Mouse (Mus musculus) MEL (cell line): ENCODE data around the gene P2ry10b. TPM values are rescaled to one million over a fixed set of nuclear protein-coding genes. Genes with fewer than 3 reads are reported as not detected.

Experiments used
- DNase-seq: peaks from one replicate; pipeline ENCODE4 v3.0.0; 2011; ENCODE audit warnings: low read depth, low spot score
- H3K27ac ChIP-seq: 2 replicates; pipeline ENCODE4 v1.5.1; 2012; ENCODE audit warnings: low read depth, mild to moderate bottlenecking, control low read depth, low read length, moderate library complexity; ENCODE audit not compliant: control insufficient read depth
- H3K27me3 ChIP-seq, 2 experiments: fragments of 150-350 bp in 1 of 2; sonication (generic) in 1 of 2; 2 replicates each; pipeline ENCODE4 v1.6.1; 2012; ENCODE audit warnings: low read length in 2 of 2, mild to moderate bottlenecking in 2 of 2, improper control_type of control experiment in 1 of 2, moderate library complexity in 1 of 2; ENCODE audit not compliant: insufficient read depth in 2 of 2, control insufficient read depth in 1 of 2
- H3K36me3 ChIP-seq, 2 experiments: 2 replicates each; pipeline ENCODE4 v1.6.1; 2012 to 2014; ENCODE audit warnings: low read length in 2 of 2, improper control_type of control experiment in 1 of 2, inconsistent platforms in 1 of 2, mild to moderate bottlenecking in 1 of 2; ENCODE audit not compliant: insufficient read depth in 2 of 2, control insufficient read depth in 1 of 2
- H3K4me1 ChIP-seq, 2 experiments: fragments of 150-350 bp in 1 of 2; sonication (generic) in 1 of 2; 2 replicates each; pipeline ENCODE4 v1.6.1; 2012; ENCODE audit warnings: low read length in 2 of 2, improper control_type of control experiment in 1 of 2, mild to moderate bottlenecking in 1 of 2; ENCODE audit not compliant: insufficient read depth in 2 of 2, control insufficient read depth in 1 of 2
- H3K4me3 ChIP-seq, 2 experiments: fragments of 150-350 bp in 1 of 2; sonication (generic) in 1 of 2; 2 replicates each; pipeline ENCODE4 v1.5.1; 2012; ENCODE audit warnings: low read depth in 2 of 2, low read length in 2 of 2, mild to moderate bottlenecking in 2 of 2, moderate library complexity in 2 of 2, control low read depth in 1 of 2, improper control_type of control experiment in 1 of 2; ENCODE audit not compliant: control insufficient read depth in 1 of 2, insufficient read depth in 1 of 2
- H3K79me2 ChIP-seq: 2 replicates; pipeline ENCODE4 v1.6.1; 2012; ENCODE audit warnings: mild to moderate bottlenecking, low read length, moderate library complexity; ENCODE audit not compliant: control insufficient read depth, poor library complexity, insufficient read depth
- H3K9ac ChIP-seq: 2 replicates; pipeline ENCODE4 v1.6.1; 2012; ENCODE audit warnings: low read depth, mild to moderate bottlenecking, control low read depth, low read length, moderate library complexity; ENCODE audit not compliant: control insufficient read depth, poor library complexity, severe bottlenecking
- H3K9me3 ChIP-seq: fragments of 150-350 bp; sonication (generic); replicated peaks from 2 replicates; pipeline ENCODE4 v1.6.1; 2012; ENCODE audit warnings: mild to moderate bottlenecking, low read length, improper control_type of control experiment, moderate library complexity; ENCODE audit not compliant: insufficient read depth
- BHLHE40 ChIP-seq: IDR thresholded peaks from 2 replicates; pipeline ENCODE4 v1.6.1; 2012; ENCODE audit warnings: low read depth, mild to moderate bottlenecking, inconsistent platforms, low read length, improper control_type of control experiment, borderline replicate concordance
- CTCF ChIP-seq, 3 experiments: IDR thresholded peaks in 2 of 3; conservative IDR thresholded peaks in 1 of 3; 2 replicates each; pipeline ENCODE4 v1.5.1; 2011 to 2012; ENCODE audit warnings: low read length in 3 of 3, low read depth in 2 of 3, mild to moderate bottlenecking in 2 of 3, improper control_type of control experiment in 1 of 3, inconsistent platforms in 1 of 3, mixed read lengths in 1 of 3, moderate library complexity in 1 of 3; ENCODE audit not compliant: control insufficient read depth in 1 of 3, insufficient read depth in 1 of 3, poor library complexity in 1 of 3, severe bottlenecking in 1 of 3
- E2F4 ChIP-seq: IDR thresholded peaks from 2 replicates; pipeline ENCODE4 v1.6.1; 2011; ENCODE audit warnings: low read depth, low read length, improper control_type of control experiment, borderline replicate concordance
- ELF1 ChIP-seq: IDR thresholded peaks from 2 replicates; pipeline ENCODE4 v1.6.1; 2014; ENCODE audit warnings: low read depth, mild to moderate bottlenecking, inconsistent platforms, low read length, improper control_type of control experiment, moderate library complexity
- GATA1 ChIP-seq: IDR thresholded peaks from 2 replicates; pipeline ENCODE4 v1.6.1; 2011; ENCODE audit warnings: low read depth, low read length, improper control_type of control experiment
- KAT2A ChIP-seq: conservative IDR thresholded peaks from 2 replicates; pipeline ENCODE4 v1.6.1; 2012; ENCODE audit warnings: low read depth, low read length, improper control_type of control experiment, inconsistent platforms
- MAFK ChIP-seq: IDR thresholded peaks from 2 replicates; pipeline ENCODE4 v1.6.1; 2011; ENCODE audit warnings: low read depth, mild to moderate bottlenecking, low read length, improper control_type of control experiment, borderline replicate concordance
- MAZ ChIP-seq: IDR thresholded peaks from 2 replicates; pipeline ENCODE4 v1.6.1; 2012; ENCODE audit warnings: low read depth, mild to moderate bottlenecking, inconsistent platforms, low read length, improper control_type of control experiment
- MYB ChIP-seq: IDR thresholded peaks from 2 replicates; pipeline ENCODE4 v1.6.1; 2011; ENCODE audit warnings: mild to moderate bottlenecking, low read depth, low read length, improper control_type of control experiment
- NELFE ChIP-seq: IDR thresholded peaks from 2 replicates; pipeline ENCODE4 v1.6.1; 2011; ENCODE audit warnings: low read depth, low read length, improper control_type of control experiment
- NRF1 ChIP-seq: IDR thresholded peaks from 2 replicates; pipeline ENCODE4 v1.6.1; 2014; ENCODE audit warnings: low read depth, mild to moderate bottlenecking, inconsistent platforms, low read length, improper control_type of control experiment, moderate library complexity; ENCODE audit not compliant: poor library complexity, insufficient read depth, severe bottlenecking
- POLR2A ChIP-seq, 2 experiments: IDR thresholded peaks; 2 replicates each; pipeline ENCODE4 v1.6.1; 2011 to 2012; ENCODE audit warnings: low read length in 2 of 2, mild to moderate bottlenecking in 2 of 2, control low read depth in 1 of 2, improper control_type of control experiment in 1 of 2, low read depth in 1 of 2, moderate library complexity in 1 of 2; ENCODE audit not compliant: control insufficient read depth in 1 of 2, insufficient read depth in 1 of 2, poor library complexity in 1 of 2
- POLR2AphosphoS2 ChIP-seq: IDR thresholded peaks from 2 replicates; pipeline ENCODE4 v1.6.1; 2011; ENCODE audit warnings: low read length, improper control_type of control experiment
- POLR2AphosphoS5 ChIP-seq: IDR thresholded peaks from 2 replicates; pipeline ENCODE4 v1.6.1; 2012; ENCODE audit warnings: low read depth, borderline replicate concordance, mild to moderate bottlenecking, inconsistent platforms, low read length, moderate library complexity, mixed read lengths
- RAD21 ChIP-seq: IDR thresholded peaks from 2 replicates; pipeline ENCODE4 v1.6.1; 2011; ENCODE audit warnings: mild to moderate bottlenecking, low read depth, low read length, improper control_type of control experiment
- RCOR1 ChIP-seq: IDR thresholded peaks from 2 replicates; pipeline ENCODE4 v1.6.1; 2012; ENCODE audit warnings: low read depth, mild to moderate bottlenecking, inconsistent platforms, low read length, improper control_type of control experiment
- SMC3 ChIP-seq: IDR thresholded peaks from 2 replicates; pipeline ENCODE4 v1.6.1; 2011; ENCODE audit warnings: low read depth, low read length, improper control_type of control experiment
- USF1 ChIP-seq: IDR thresholded peaks from 2 replicates; pipeline ENCODE4 v1.6.1; 2014; ENCODE audit warnings: low read depth, mild to moderate bottlenecking, inconsistent platforms, low read length, improper control_type of control experiment, moderate library complexity
- USF2 ChIP-seq, 2 experiments: IDR thresholded peaks; 2 replicates each; pipeline ENCODE4 v1.6.1; 2011 to 2012; ENCODE audit warnings: improper control_type of control experiment in 2 of 2, low read length in 2 of 2, borderline replicate concordance in 1 of 2, inconsistent platforms in 1 of 2, low read depth in 1 of 2, mild to moderate bottlenecking in 1 of 2; ENCODE audit not compliant: insufficient read depth in 1 of 2
- ZMIZ1 ChIP-seq: IDR thresholded peaks from 2 replicates; pipeline ENCODE4 v1.6.1; 2012; ENCODE audit warnings: low read depth, mild to moderate bottlenecking, inconsistent platforms, low read length, improper control_type of control experiment, moderate library complexity
- ZNF384 ChIP-seq: IDR thresholded peaks from 2 replicates; pipeline ENCODE4 v1.6.1; 2012; ENCODE audit warnings: low read depth, mild to moderate bottlenecking, inconsistent platforms, low read length, improper control_type of control experiment
- polyA plus RNA-seq, 2 experiments: library from polyadenylated mRNA; stranded (reverse) in 1 of 2; unstranded in 1 of 2; fragments of >175 nt in 1 of 2; fragments of >200 nt in 1 of 2; gene quantifications; 2 replicates each; pipeline versions ENCODE4 v1.2.1 to v1.2.4; 2012; ENCODE audit warnings: low replicate concordance in 2 of 2, low read depth in 1 of 2; ENCODE audit not compliant: insufficient read length in 2 of 2, insufficient read depth in 1 of 2, missing spikeins in 1 of 2
- total RNA-seq: library from RNA; depleted of rRNA; stranded (reverse); fragments of 300-350 nt; gene quantifications from 2 replicates; pipeline ENCODE4 v1.2.3, GENCODE M21; 2012; rRNA removed

P2ry10b gene
- not detected in 2 replicates for total RNA-seq
- polyA plus RNA-seq, result not detected

GRCm38 (mm10) chrX:107148681-107149080 is at the start of gene P2ry10b:
TSS of gene P2ry10b (plus strand) at chrX:107148927.
- TF ChIP-seq SMC3 (no peak), USF2 (IDR thresholded peaks at IDR 0.05; ENCODE audit: borderline replicate concordance in 1 of 2, insufficient read depth in 1 of 2, low read depth in 1 of 2, low read length in 2 of 2) (no peak), CTCF (IDR thresholded peaks at IDR 0.05 in 2 of 3, conservative IDR thresholded peaks at IDR 0.05 in 1 of 3; ENCODE audit: control insufficient read depth in 1 of 3, insufficient read depth in 1 of 3, low read depth in 2 of 3, low read length in 3 of 3, poor library complexity in 1 of 3, severe bottlenecking in 1 of 3) (no peak), BHLHE40 (no peak), NRF1 (no peak), ZNF384 (no peak), POLR2A (IDR thresholded peaks at IDR 0.05; ENCODE audit: control insufficient read depth in 1 of 2, insufficient read depth in 1 of 2, low read depth in 1 of 2, low read length in 2 of 2, poor library complexity in 1 of 2) (no peak), E2F4 (no peak)
- Histone ChIP-seq H3K9ac (no peak within 1 kb of the TSS), H3K27me3 (no peaks in the 10 kb centered on the region), H3K4me1 (no peaks in the 10 kb centered on the region), H3K27ac (no peak within 1 kb of the TSS), H3K79me2 (no peaks in the 10 kb centered on the region), H3K4me3 (no peak within 1 kb of the TSS), H3K36me3 (no peaks in the 10 kb centered on the region), H3K9me3 (no peaks in the 10 kb centered on the region)
- DNase-seq, result no peak

DNA sequence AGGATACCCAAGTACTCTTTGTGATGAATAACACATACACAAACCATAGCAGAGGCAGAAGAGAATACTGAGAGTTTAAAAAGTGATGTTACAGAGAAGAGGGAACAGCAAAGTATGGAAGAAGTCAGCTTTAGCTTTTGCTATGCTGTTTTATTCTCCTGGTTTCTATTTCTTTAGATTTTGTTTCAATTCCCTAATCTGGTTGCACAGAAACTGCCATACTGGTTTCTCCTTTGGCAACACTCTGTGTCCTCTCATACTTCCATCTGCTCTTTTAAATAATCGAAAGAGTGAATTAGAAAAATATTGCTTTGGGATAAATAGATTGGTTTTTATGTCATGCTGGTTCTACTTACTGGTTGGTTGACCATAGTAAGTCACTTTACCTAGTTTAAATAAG is 32.4 kb upstream of the P2ry10b start:
- no peaks in the 10 kb centered on the region for H3K79me2 ChIP-seq
- no peaks in the 10 kb centered on the region for H3K9me3 ChIP-seq
- no peaks in the 10 kb centered on the region for H3K27me3 ChIP-seq
- DNase-seq, result no peak
- H3K27ac ChIP-seq, result no peak overlapping the region
- H3K4me3 ChIP-seq, result no peak overlapping the region
- no peak for TF ChIP-seq POLR2AphosphoS5
- no peak for TF ChIP-seq ELF1
- TF ChIP-seq MYB, result no peak
- TF ChIP-seq RAD21, result no peak
- no peak for TF ChIP-seq NELFE
- no peak for TF ChIP-seq MAZ
- TF ChIP-seq MAFK, result no peak
- TF ChIP-seq SMC3, result no peak
- no peak for TF ChIP-seq NRF1
- no peak for TF ChIP-seq KAT2A
- TF ChIP-seq POLR2AphosphoS2, result no peak
- no peak for TF ChIP-seq USF1
- TF ChIP-seq RCOR1, result no peak
- TF ChIP-seq ZMIZ1, result no peak
- no peak for TF ChIP-seq USF2 (IDR thresholded peaks at IDR 0.05; ENCODE audit: borderline replicate concordance in 1 of 2, insufficient read depth in 1 of 2, low read depth in 1 of 2, low read length in 2 of 2)
- TF ChIP-seq GATA1, result no peak
- TF ChIP-seq, all 39 proteins: peak for 0
- H3K9ac ChIP-seq, result no peak overlapping the region
- H3K4me1 ChIP-seq, result no peaks in the 10 kb centered on the region
- H3K36me3 ChIP-seq, result no peaks in the 10 kb centered on the region
